Mouse (Mus musculus) urinary bladder, postnatal 36 days (tissue): ENCODE measurements around the gene Emd.
A peak's percentile ranks its signal among the peaks of the same experiment; 100 is the strongest.
"Not testable (repeated sequence)": the region's sequence is repeated elsewhere in the genome, so short reads cannot be mapped to it uniquely, and the experiment has no call there.

Experiments used
- DNase-seq, 2 experiments: peaks; one replicate each; pipeline ENCODE4 v3.0.0; 2022; ENCODE audit warnings: low spot score in 2 of 2, mixed read lengths in 1 of 2

Emd gene

GRCm38 (mm10) chrX:74254153-74254887, at the start of gene Emd:
Gene Emd (plus strand): TSS chrX:74254687.
- DNase-seq, result peak; percentile 75 to 90

GRCm38 (mm10) chrX:74218496-74218895, 36.0 kb upstream of the Emd start:
- DNase-seq, result no peak

- DNase-seq, result no peak
Observed at GRCm38 (mm10) chrX:74219449-74219848, 35.0 kb upstream of the Emd start.

- not testable (repeated sequence) for DNase-seq
Observed at GRCm38 (mm10) chrX:74220099-74220498, 34.4 kb upstream of the Emd start.

GRCm38 (mm10) chrX:74230038-74230437, 24.4 kb upstream of the Emd start:
- no peak for DNase-seq

- no peak for DNase-seq
Observed at GRCm38 (mm10) chrX:74233196-74233595, 21.3 kb upstream of the Emd start.

- no peak for DNase-seq
Observed at GRCm38 (mm10) chrX:74240332-74240731, 14.2 kb upstream of the Emd start.

- no peak for DNase-seq
Observed at GRCm38 (mm10) chrX:74243396-74243795, 11.1 kb upstream of the Emd start.

- no peak for DNase-seq
Observed at GRCm38 (mm10) chrX:74243807-74244206, 10.7 kb upstream of the Emd start.

- DNase-seq, result peak; percentile 31 to 54
Observed at GRCm38 (mm10) chrX:74244614-74245083, 9.8 kb upstream of the Emd start.

- no peak for DNase-seq
Observed at GRCm38 (mm10) chrX:74245107-74245506, 9.4 kb upstream of the Emd start.

GRCm38 (mm10) chrX:74245687-74246086, 8.8 kb upstream of the Emd start:
- peak; percentile 64 to 79 for DNase-seq

- DNase-seq, result peak; percentile 65 to 87
Observed at GRCm38 (mm10) chrX:74246213-74246681, 8.2 kb upstream of the Emd start.

- DNase-seq, result no peak
Observed at GRCm38 (mm10) chrX:74246693-74247092, 7.8 kb upstream of the Emd start.

GRCm38 (mm10) chrX:74248651-74249050, 5.8 kb upstream of the Emd start:
- DNase-seq, result peak in 1 of 2 experiments; percentile 52

GRCm38 (mm10) chrX:74249615-74250014, 4.9 kb upstream of the Emd start, which contains the start of gene Flna:
Gene Flna (minus strand): TSS chrX:74249820.
- peak in 1 of 2 experiments; percentile 62 for DNase-seq

GRCm38 (mm10) chrX:74254888-74255565, 540 bp downstream of the Emd start:
- DNase-seq, result no peak

GRCm38 (mm10) chrX:74257746-74258145, 3.3 kb downstream of the Emd start:
- no peak for DNase-seq

- DNase-seq, result no peak
Observed at GRCm38 (mm10) chrX:74269736-74270061, 15.2 kb downstream of the Emd start.

- peak; percentile 81 to 89 for DNase-seq
Observed at GRCm38 (mm10) chrX:74270062-74270901, 15.8 kb downstream of the Emd start, which contains the start of gene Rpl10. Gene Rpl10 (plus strand): TSS chrX:74270812.

- DNase-seq, result no peak
Observed at GRCm38 (mm10) chrX:74270902-74271551, 16.5 kb downstream of the Emd start.
